Mouse (Mus musculus) ES-E14 (cell line): Measurements from ENCODE around the gene Pitpnm3. TPM values are rescaled to one million over a fixed set of nuclear protein-coding genes. Genes with fewer than 3 reads are reported as not detected.

Source experiments
- DNase-seq: peaks from one replicate; pipeline ENCODE4 v3.0.0-alpha.2; 2013; ENCODE audit warnings: low read depth, low spot score
- H3K27ac ChIP-seq: 2 replicates; pipeline ENCODE4 v1.5.1; 2012; ENCODE audit warnings: low read depth, mild to moderate bottlenecking, low read length, moderate library complexity, mixed read lengths; ENCODE audit not compliant: poor library complexity, insufficient read depth, severe bottlenecking
- H3K36me3 ChIP-seq: 2 replicates; pipeline ENCODE4 v1.6.1; 2012; ENCODE audit warnings: mild to moderate bottlenecking, low read length, moderate library complexity, mixed read lengths; ENCODE audit not compliant: control insufficient read depth, poor library complexity, insufficient read depth, severe bottlenecking
- H3K4me1 ChIP-seq, 2 experiments: fragments of 150-350 bp in 1 of 2; sonication (generic) in 1 of 2; 2 replicates each; pipeline ENCODE4 v1.6.1; 2012; ENCODE audit warnings: low read length in 2 of 2, mild to moderate bottlenecking in 1 of 2, mixed read lengths in 1 of 2; ENCODE audit not compliant: control insufficient read depth in 2 of 2, insufficient read depth in 2 of 2, poor library complexity in 1 of 2
- H3K4me3 ChIP-seq, 2 experiments: fragments of 150-350 bp in 1 of 2; sonication (generic) in 1 of 2; 2 replicates each; pipeline ENCODE4 v1.5.1; 2012; ENCODE audit warnings: low read length in 2 of 2, low read depth in 1 of 2, mild to moderate bottlenecking in 1 of 2, mixed read lengths in 1 of 2; ENCODE audit not compliant: insufficient read depth in 1 of 2, poor library complexity in 1 of 2, severe bottlenecking in 1 of 2
- H3K9ac ChIP-seq: 2 replicates; pipeline ENCODE4 v1.6.1; 2012; ENCODE audit warnings: low read depth, mild to moderate bottlenecking, low read length, mixed read lengths; ENCODE audit not compliant: poor library complexity, insufficient read depth, severe bottlenecking
- H3K9me3 ChIP-seq: fragments of 150-350 bp; sonication (generic); 2 replicates; pipeline ENCODE4 v1.6.1; 2012; ENCODE audit warnings: low read depth, mild to moderate bottlenecking, low read length; ENCODE audit not compliant: control insufficient read depth, insufficient read depth
- CHD2 ChIP-seq: IDR thresholded peaks from 2 replicates; pipeline ENCODE4 v1.6.1; 2014; ENCODE audit warnings: mild to moderate bottlenecking, low read depth, low read length, inconsistent platforms
- HCFC1 ChIP-seq: IDR thresholded peaks from 2 replicates; pipeline ENCODE4 v1.6.1; 2012; ENCODE audit warnings: low read length, inconsistent platforms, borderline replicate concordance; ENCODE audit not compliant: insufficient read depth
- MAFK ChIP-seq: IDR thresholded peaks from 2 replicates; pipeline ENCODE4 v1.6.1; 2014; ENCODE audit warnings: mild to moderate bottlenecking, low read depth, low read length, inconsistent platforms; ENCODE audit not compliant: insufficient read depth
- ZC3H11A ChIP-seq: IDR thresholded peaks from 2 replicates; pipeline ENCODE4 v1.6.1; 2012; ENCODE audit warnings: low read depth, mild to moderate bottlenecking, inconsistent platforms, low read length, borderline replicate concordance
- ZNF384 ChIP-seq: IDR thresholded peaks from 2 replicates; pipeline ENCODE4 v1.6.1; 2012; ENCODE audit warnings: low read depth, low read length, inconsistent platforms
- in situ Hi-C, 2 experiments: fragments of 600-800 bp; cut with MboI; formaldehyde crosslinking; loops; one replicate each; pipeline ENCODE4 v1.15.1; 2025; ENCODE audit warnings: low sequenced_read_pairs in 2 of 2, inconsistent platforms in 1 of 2; ENCODE audit not compliant: unreplicated experiment in 2 of 2
- total RNA-seq: library from RNA; depleted of rRNA; stranded (reverse); fragments of 300-350 nt; gene quantifications from 2 replicates; pipeline ENCODE4 v1.2.3, GENCODE M21; 2012

The Pitpnm3 gene
- total RNA-seq, 1 experiment: 0.36 TPM

GRCm38 (mm10) chr11:72118630-72119029, 16.9 kb downstream of the Pitpnm3 start:
- Histone ChIP-seq H3K4me1 (no peaks in the 10 kb centered on the region), H3K27ac (no peak overlapping the region), H3K9ac (no peak overlapping the region), H3K36me3 (no peaks in the 10 kb centered on the region), H3K4me3 (no peak overlapping the region), H3K9me3 (no peaks in the 10 kb centered on the region)
- DNase-seq: no peak
- TF ChIP-seq ZNF384: no peak
- TF ChIP-seq CHD2: no peak
- TF ChIP-seq MAFK: no peak
- in situ Hi-C loops: no loop called here

GRCm38 (mm10) chr11:72113296-72113695, 22.3 kb downstream of the Pitpnm3 start:
- H3K27ac ChIP-seq: no peak overlapping the region
- H3K4me1 ChIP-seq: no peaks in the 10 kb centered on the region
- no peak overlapping the region for H3K4me3 ChIP-seq
- no peak overlapping the region for H3K9ac ChIP-seq
- no peaks in the 10 kb centered on the region for H3K9me3 ChIP-seq
- no peak for DNase-seq
- in situ Hi-C loops: no loop called here
- no peak for TF ChIP-seq ZC3H11A
- no peak for TF ChIP-seq HCFC1
- no peak for TF ChIP-seq MAFK
- no peak for TF ChIP-seq CHD2
- TF ChIP-seq ZNF384: no peak
- H3K36me3 ChIP-seq: no peaks in the 10 kb centered on the region

GRCm38 (mm10) chr11:72110726-72111125, 24.9 kb downstream of the Pitpnm3 start:
- Histone ChIP-seq H3K4me3 (no peak overlapping the region), H3K36me3 (no peaks in the 10 kb centered on the region), H3K9ac (no peak overlapping the region), H3K4me1 (no peaks in the 10 kb centered on the region), H3K9me3 (no peaks in the 10 kb centered on the region), H3K27ac (no peak overlapping the region)
- in situ Hi-C loops: no loop called here
- TF ChIP-seq HCFC1: no peak
- no peak for TF ChIP-seq CHD2
- no peak for TF ChIP-seq ZC3H11A
- no peak for TF ChIP-seq MAFK
- no peak for TF ChIP-seq ZNF384
- no peak for DNase-seq

GRCm38 (mm10) chr11:72104223-72104622, 31.4 kb downstream of the Pitpnm3 start:
- Histone ChIP-seq H3K9me3 (no peaks in the 10 kb centered on the region), H3K4me1 (no peaks in the 10 kb centered on the region), H3K27ac (no peak overlapping the region), H3K9ac (no peak overlapping the region), H3K36me3 (no peaks in the 10 kb centered on the region), H3K4me3 (no peak overlapping the region)
- in situ Hi-C loops: no loop called here
- DNase-seq: no peak
- no peak for TF ChIP-seq MAFK
- no peak for TF ChIP-seq ZC3H11A
- no peak for TF ChIP-seq HCFC1
- TF ChIP-seq ZNF384: no peak
- TF ChIP-seq CHD2: no peak

- Histone ChIP-seq H3K9ac (no peak overlapping the region), H3K4me1 (no peaks in the 10 kb centered on the region), H3K36me3 (no peaks in the 10 kb centered on the region), H3K27ac (no peak overlapping the region), H3K9me3 (no peaks in the 10 kb centered on the region), H3K4me3 (no peak overlapping the region)
- in situ Hi-C loops: no loop called here
- no peak for DNase-seq
- no peak for TF ChIP-seq MAFK
- TF ChIP-seq HCFC1: no peak
- TF ChIP-seq CHD2: no peak
- TF ChIP-seq ZC3H11A: no peak
- no peak for TF ChIP-seq ZNF384
Measured at GRCm38 (mm10) chr11:72103530-72103929, 32.0 kb downstream of the Pitpnm3 start.
